Mouse (Mus musculus) cerebellum, postnatal 4 days (tissue): Measurements from ENCODE around the gene Zfp626.
"Not testable (repeated sequence)": the region's sequence is repeated elsewhere in the genome, so short reads cannot be mapped to it uniquely, and the experiment has no call there.

Source experiments
- DNase-seq, 2 experiments: peaks; one replicate each; pipeline ENCODE4 v3.0.0; 2022; ENCODE audit warnings: low spot score in 2 of 2, mixed read lengths in 1 of 2

Zfp626 gene

GRCm38 (mm10) chr7:27806896-27807295 lies at the start of gene Zfp626:
Gene Zfp626, plus strand, starts transcription at chr7:27807196.
- not testable (repeated sequence) for DNase-seq

GRCm38 (mm10) chr7:27765176-27765886 lies 41.7 kb upstream of the Zfp626 start:
- no peak for DNase-seq

- DNase-seq = no peak
Observed at GRCm38 (mm10) chr7:27789306-27789705, 17.7 kb upstream of the Zfp626 start.

DNA sequence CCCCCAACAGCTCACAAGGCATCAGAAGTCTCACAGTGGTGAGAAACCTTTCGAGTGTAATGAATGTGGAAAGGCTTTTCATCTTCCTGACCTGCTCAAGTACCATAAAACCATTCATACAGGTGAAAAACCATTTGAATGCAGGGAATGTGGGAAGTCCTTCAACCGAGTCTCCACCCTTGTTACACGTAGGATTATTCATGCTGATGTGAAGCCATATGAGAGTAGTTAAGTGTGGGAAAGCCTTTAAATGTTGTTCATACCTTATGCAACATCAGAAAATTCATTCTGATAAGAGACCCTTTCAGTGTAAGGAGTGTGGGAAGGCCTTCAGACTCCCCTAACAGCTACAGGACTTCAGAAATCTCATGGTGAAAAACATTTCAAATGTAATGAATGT lies 13.1 kb upstream of the Zfp626 start:
- not testable (repeated sequence) for DNase-seq

DNA sequence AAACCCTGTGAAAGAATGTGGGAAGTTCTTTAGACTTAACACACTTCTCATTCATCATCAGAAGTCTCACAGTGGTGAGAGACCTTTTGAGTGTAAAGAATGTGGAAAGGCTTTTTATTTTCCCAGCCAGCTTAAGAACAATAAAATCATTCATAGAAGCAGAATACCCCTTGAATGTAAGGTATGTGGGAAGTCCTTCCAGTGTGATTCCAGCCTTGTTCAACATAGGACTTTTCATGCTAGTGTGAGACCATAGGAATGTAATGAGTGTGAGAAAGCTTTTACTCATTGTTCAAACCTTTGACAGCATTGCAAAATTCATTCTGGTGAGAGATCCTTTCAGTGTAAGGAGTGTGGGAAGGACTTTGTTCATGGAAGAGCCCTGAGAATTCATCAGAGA lies 12.4 kb upstream of the Zfp626 start:
- DNase-seq = no peak

GRCm38 (mm10) chr7:27797906-27798811 lies 8.8 kb upstream of the Zfp626 start:
- DNase-seq = no peak

DNA sequence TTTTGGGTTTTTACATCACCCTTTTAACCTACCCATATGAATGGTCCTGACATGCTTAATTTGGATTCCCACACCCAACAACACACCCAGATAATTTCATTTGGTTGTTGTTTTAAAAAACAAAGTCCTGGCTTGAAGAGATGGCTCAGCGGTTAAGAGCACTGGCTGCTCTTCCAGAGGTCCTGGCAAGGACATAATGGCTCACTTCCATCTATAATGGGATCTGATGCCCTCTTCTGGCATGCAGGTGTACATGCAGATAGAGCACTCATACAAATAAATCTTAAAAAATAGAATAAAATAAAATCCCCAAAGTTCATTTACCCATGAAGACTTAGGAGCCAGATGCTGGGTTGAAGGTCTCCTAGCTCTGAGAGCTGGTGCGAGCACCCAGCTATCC lies 5.9 kb upstream of the Zfp626 start:
- DNase-seq = no peak

- no peak for DNase-seq
Observed at GRCm38 (mm10) chr7:27802986-27803385, 4.0 kb upstream of the Zfp626 start.

GRCm38 (mm10) chr7:27804297-27805030 lies 2.5 kb upstream of the Zfp626 start:
- DNase-seq = peak; percentile 51 to 63

DNA sequence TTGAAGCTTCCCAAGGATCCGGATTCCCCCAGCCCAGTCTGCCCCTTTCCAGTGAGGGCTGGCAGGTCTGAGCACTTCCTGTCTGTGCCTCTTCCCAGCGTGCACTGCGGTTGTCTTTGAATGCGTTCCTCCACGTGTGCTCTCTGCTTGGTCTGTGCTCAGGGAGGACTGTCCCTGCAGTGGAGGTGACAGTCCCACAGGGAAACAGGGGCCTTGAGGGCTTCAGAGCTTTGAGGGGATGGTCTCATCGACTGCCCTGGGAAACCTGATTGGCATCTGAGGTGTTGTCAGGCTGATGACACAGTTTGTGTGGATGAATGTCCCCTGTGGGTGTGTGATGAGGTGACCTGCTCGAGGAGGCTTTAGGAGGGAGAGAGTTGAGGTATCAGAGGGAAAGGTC lies 309 bp downstream of the Zfp626 start:
- not testable (repeated sequence) for DNase-seq

GRCm38 (mm10) chr7:27818526-27819110 lies 11.6 kb downstream of the Zfp626 start:
- DNase-seq = no peak

DNA sequence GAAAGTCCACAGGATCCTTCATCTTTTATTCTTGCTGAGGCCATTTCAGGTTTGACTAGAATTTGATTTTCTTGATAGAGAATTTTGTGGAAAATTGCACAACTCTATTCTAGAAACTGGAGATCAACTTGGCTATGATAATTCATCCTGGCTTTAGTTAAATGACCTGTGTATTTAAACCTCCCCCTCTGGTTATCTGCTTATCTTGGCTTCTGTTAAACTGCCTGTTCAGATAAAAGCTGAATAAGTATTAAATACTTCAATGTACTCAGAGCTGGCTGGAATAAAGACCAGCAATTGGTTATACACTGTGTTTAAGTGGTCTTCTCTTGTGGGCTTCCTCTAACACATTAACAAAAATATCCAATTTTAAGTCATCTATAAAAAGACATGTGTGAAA lies 15.6 kb downstream of the Zfp626 start:
- DNase-seq = no peak

DNA sequence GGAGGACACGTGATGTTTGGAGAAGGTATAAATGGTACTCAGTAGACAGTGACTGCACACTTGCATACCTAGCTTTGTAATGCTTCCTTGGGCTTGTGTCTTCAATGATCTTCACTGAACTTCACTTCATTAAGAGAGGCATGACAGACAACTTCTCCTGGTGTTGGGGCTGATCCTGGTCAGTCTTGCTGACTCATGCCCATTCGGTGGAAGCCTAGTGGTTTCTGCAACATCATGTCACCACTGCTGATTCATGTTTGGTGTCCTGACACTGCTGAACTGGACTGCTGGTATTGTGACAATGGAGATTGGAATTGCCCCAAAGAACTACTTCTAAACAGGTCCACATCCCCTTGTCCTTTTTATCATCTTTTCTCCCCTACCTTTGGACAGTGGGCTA lies 27.1 kb downstream of the Zfp626 start:
- DNase-seq = no peak

GRCm38 (mm10) chr7:27837896-27838295 lies 30.9 kb downstream of the Zfp626 start:
- no peak for DNase-seq

GRCm38 (mm10) chr7:27838323-27839249 lies 31.6 kb downstream of the Zfp626 start, which contains the start of gene Zfp59:
Gene Zfp59, plus strand, starts transcription at chr7:27838607.
- DNase-seq = peak; percentile 66 to 83

DNA sequence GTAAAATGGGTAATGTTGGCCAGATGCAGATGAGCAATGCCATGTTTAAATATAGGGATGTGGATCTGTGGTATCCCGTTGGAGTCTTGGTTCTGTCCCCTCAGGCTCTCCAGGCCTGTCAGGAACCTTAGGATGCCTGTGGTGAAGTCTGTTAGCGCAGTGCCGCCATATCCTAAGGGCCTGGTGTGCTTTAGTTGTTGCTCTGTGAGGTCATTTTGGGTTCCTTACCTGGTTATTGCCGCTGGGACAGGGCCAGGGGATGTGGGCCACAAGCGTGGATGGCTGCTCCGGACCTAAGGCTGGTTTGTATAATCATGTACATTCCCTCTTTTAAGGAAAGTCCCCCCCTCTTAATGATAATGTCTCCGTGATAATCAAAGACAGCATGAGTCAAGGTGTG lies 32.6 kb downstream of the Zfp626 start:
- DNase-seq = no peak

GRCm38 (mm10) chr7:27840104-27840503 lies 33.1 kb downstream of the Zfp626 start:
- no peak for DNase-seq

- no peak for DNase-seq
Observed at GRCm38 (mm10) chr7:27857227-27857626, 50.2 kb downstream of the Zfp626 start, which contains the start of gene Zfp607a. Gene Zfp607a, plus strand, starts transcription at chr7:27857527.

DNA sequence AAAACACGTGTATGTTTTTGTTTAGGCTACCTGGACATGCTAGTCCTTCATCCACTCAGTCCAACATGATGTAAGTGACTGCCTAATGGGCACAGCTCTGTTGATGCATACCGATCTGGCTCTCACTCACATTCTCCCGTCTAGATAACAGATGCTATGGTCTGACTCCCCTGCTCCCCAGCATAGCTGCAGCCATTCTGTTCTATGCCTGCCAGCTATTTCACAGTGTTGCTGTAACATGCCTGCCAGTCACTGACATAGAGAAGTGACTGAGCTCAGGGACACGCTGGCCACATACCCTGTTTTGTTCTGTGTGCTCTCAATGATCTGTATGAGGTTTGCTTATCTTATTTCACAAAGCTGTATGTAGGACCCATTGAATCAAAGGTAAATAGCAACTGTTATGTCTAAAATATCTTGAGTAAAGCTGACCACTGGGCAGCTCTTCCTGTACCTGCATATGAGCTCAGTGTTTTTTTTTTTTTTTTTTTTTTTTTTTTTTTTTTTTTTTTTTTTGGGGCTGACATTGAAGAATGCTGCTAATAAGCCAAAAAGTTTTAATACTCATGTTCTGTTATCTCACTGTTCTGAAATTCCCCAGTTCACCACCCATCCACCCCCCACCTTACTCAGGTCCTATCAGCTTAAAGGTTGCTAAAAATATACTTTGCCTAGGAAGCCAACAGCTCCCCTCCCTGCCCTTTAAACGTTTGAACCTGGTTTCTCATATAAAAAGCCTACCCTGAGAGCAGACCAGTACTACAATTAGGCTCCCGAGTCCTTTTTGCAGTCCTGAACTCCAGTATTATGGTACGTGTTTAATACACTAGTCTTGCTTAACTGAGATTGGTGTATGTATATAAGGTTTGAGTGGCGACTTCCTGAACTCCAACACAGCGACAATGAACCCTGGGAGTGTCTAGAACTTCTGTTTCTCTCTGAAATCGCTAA lies 52.6 kb downstream of the Zfp626 start:
- DNase-seq = no peak
